Mouse (Mus musculus) heart, postnatal 25 days (tissue): ENCODE measurements at regions not wholly inside any gene's neighbourhood (a gene's known extent, or its start where the extent isn't known, plus 50 kb on each side); places are given as distances from the start of the nearest gene placed in this dataset.

Experiments used
- DNase-seq: peaks from one replicate; pipeline ENCODE4 v3.0.0; 2022; ENCODE audit warnings: low spot score
- intact Hi-C: fragments of 180-260 bp; cut with DNase I; formaldehyde crosslinking; loops from one replicate; pipeline ENCODE4 v1.15.1; 2025

GRCm38 (mm10) chr12:104580796-104581195 lies 107.7 kb upstream of the Gsc start:
- no peak for DNase-seq
- intact Hi-C loops: no loop called here

- DNase-seq: no peak
- intact Hi-C loops: no loop called here
Observed at GRCm38 (mm10) chr12:104567622-104568021, 94.5 kb upstream of the Gsc start.

- intact Hi-C loops: no loop called here
- DNase-seq: no peak
Observed at GRCm38 (mm10) chr12:104562961-104563360, 89.8 kb upstream of the Gsc start.

- peak; percentile 10 for DNase-seq
- intact Hi-C loops: no loop called here
Observed at GRCm38 (mm10) chr12:104560934-104561565, 87.9 kb upstream of the Gsc start.

- peak; percentile 53 for DNase-seq
- intact Hi-C loops: loop anchor here (5.0 kb wide), 1 partner anchor 65 kb away; no protein-coding TSS in a partner anchor
Observed at GRCm38 (mm10) chr12:104557761-104558160, 84.6 kb upstream of the Gsc start.

- intact Hi-C loops: loop anchor here (5.0 kb wide), 1 partner anchor 65 kb away; no protein-coding TSS in a partner anchor
- DNase-seq: no peak
Observed at GRCm38 (mm10) chr12:104557307-104557706, 84.2 kb upstream of the Gsc start.

GRCm38 (mm10) chr12:104548586-104548985 lies 75.5 kb upstream of the Gsc start:
- intact Hi-C loops: no loop called here
- no peak for DNase-seq

- no peak for DNase-seq
- intact Hi-C loops: no loop called here
Observed at GRCm38 (mm10) chr12:104547561-104547960, 74.4 kb upstream of the Gsc start.

GRCm38 (mm10) chr12:104545993-104546769 lies 73.1 kb upstream of the Gsc start:
- no peak for DNase-seq
- intact Hi-C loops: no loop called here

- intact Hi-C loops: no loop called here
- DNase-seq: no peak
Observed at GRCm38 (mm10) chr12:104539911-104540310, 66.8 kb upstream of the Gsc start.

GRCm38 (mm10) chr12:104538436-104538835 lies 65.3 kb upstream of the Gsc start:
- intact Hi-C loops: no loop called here
- DNase-seq: no peak

- intact Hi-C loops: no loop called here
- DNase-seq: no peak
Observed at GRCm38 (mm10) chr12:104531512-104532447, 58.6 kb upstream of the Gsc start.

GRCm38 (mm10) chr12:104530586-104530985 lies 57.5 kb upstream of the Gsc start:
- intact Hi-C loops: no loop called here
- no peak for DNase-seq
